Mouse (Mus musculus): ENCODE results near the gene Arhgap8. TPM values are rescaled to one million over a fixed set of nuclear protein-coding genes. Genes with fewer than 3 reads are reported as not detected.
A peak's percentile ranks its signal among the peaks of the same experiment; 100 is the strongest.

Arhgap8 gene
- 2.6 and 4.3 TPM in 2 replicates for polyA plus RNA-seq (2016; fragmentation: Nextera tagmentation; extraction: Ambion mirVana)

GRCm38 (mm10) chr15:84719791-84720190 is at the start of gene Arhgap8:
Gene Arhgap8, plus strand, starts transcription at chr15:84720052.
- Histone ChIP-seq H3K9me3 (no peaks in the 10 kb centered on the region), H3K4me1 (peaks cover 16% of the 10 kb centered on the region), H3K4me2 (replicated peaks) (peak within 1 kb of the TSS; percentile 58), H3K27ac (no peak within 1 kb of the TSS), H3K36me3 (no peaks in the 10 kb centered on the region), H3K9ac (no peak within 1 kb of the TSS), H3K27me3 (replicated peaks) (peaks cover 39% of the 10 kb centered on the region), H3K4me3 (peak within 1 kb of the TSS; percentile 22)
- ATAC-seq (ENCODE audit: low FRiP score, low read depth), result no peak
- WGBS, result 1% methylated on average over 24 of the region's 24 CpGs

DNA sequence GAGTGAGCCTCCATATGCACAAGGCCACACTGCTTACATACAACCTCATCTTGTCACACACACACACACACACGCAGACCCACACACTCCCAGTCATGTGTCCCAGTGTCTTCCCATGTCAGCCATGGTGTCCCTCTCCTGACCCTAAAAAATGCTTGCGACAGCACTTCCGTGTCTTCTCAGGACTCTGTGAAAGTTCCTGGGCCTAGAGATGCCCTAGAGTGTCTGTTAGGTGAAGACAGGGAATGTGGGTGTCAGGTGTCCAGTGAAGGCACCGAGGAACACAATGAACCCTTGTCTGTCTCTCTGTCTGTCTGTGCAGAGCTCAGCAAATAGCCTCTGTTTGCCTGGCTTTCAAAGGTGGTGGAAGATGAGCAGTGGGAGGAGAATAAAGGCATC is 49.2 kb upstream of the Arhgap8 start:
- ATAC-seq (ENCODE audit: low FRiP score, low read depth), result no peak
- no peaks in the 10 kb centered on the region for H3K9me3 ChIP-seq
- H3K4me1 ChIP-seq, result peaks cover 16% of the 10 kb centered on the region; the same call in 1 of the 2 replicates
- no peaks in the 10 kb centered on the region for H3K36me3 ChIP-seq
- peaks cover 4% of the 10 kb centered on the region; the same call in 1 of the 2 replicates for H3K27me3 ChIP-seq (replicated peaks)
- no peak overlapping the region for H3K4me2 ChIP-seq (replicated peaks)
- 84% methylated on average over 4 of the region's 4 CpGs for WGBS
- no peak overlapping the region for H3K4me3 ChIP-seq
- no peak overlapping the region for H3K27ac ChIP-seq
- H3K9ac ChIP-seq, result no peak overlapping the region

DNA sequence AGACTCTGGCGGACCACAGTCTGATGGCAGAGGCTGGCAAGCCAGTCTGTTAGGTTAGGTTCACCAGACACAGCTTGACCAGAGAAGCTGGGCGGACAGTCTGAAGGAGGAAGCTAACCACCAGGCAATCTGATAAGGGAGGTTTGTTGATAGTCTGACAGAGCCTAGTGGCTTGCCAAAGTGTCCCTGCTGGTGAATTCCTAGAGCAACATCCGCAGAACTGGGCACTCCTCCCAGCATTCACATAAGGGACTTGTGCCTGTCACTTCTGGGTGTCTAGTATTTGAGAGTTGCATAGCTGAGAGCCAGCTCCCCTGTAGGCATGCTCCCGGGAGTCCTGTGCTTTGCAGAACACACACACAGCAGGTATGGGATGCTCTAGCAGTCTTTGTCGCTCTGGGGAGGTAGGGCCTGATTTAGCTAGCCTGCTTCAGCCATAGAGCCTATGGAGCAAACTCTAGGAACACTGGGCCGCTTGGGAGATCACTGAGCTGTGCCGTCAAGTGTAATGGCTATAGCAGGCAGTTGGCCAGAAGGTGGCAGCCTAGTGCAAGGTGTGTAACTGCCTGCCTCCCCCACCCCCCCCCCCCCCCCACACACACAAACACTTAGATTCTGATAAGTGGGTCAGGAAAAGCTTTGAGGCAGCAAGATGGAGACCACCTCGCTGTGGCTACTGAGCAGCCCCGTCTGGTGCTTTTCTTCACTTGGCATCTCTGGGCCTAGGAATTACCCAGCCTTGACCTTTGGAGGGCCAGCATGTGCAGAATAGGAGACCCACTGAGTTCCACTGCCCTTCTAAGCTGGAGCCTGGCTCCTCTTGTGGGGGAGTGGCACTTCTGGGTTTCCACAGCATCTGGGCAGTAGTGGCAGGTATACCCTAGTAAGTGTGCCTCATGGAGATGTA is 48.2 kb upstream of the Arhgap8 start:
- H3K4me1 ChIP-seq, result peaks cover 7% of the 10 kb centered on the region; the same call in 1 of the 2 replicates
- no peak for ATAC-seq (ENCODE audit: low FRiP score, low read depth)
- H3K4me2 ChIP-seq (replicated peaks), result no peak overlapping the region
- H3K27me3 ChIP-seq (replicated peaks), result peaks cover 2% of the 10 kb centered on the region; the same call in 1 of the 2 replicates
- no peaks in the 10 kb centered on the region for H3K36me3 ChIP-seq
- H3K4me3 ChIP-seq, result no peak overlapping the region
- no peaks in the 10 kb centered on the region for H3K9me3 ChIP-seq
- no peak overlapping the region for H3K9ac ChIP-seq
- 52% methylated on average over 9 of the region's 9 CpGs for WGBS
- H3K27ac ChIP-seq, result no peak overlapping the region

- ATAC-seq (ENCODE audit: low FRiP score, low read depth), result no peak
- 83% methylated on average over 4 of the region's 4 CpGs for WGBS
- H3K4me1 ChIP-seq, result peaks cover 7% of the 10 kb centered on the region; the same call in 1 of the 2 replicates
- H3K4me3 ChIP-seq, result no peak overlapping the region
- no peak overlapping the region for H3K9ac ChIP-seq
- H3K9me3 ChIP-seq, result no peaks in the 10 kb centered on the region
- no peak overlapping the region for H3K27ac ChIP-seq
- H3K4me2 ChIP-seq (replicated peaks), result no peak overlapping the region
- no peaks in the 10 kb centered on the region for H3K36me3 ChIP-seq
- H3K27me3 ChIP-seq (replicated peaks), result no peaks in the 10 kb centered on the region
Observed at GRCm38 (mm10) chr15:84672308-84672615, 47.6 kb upstream of the Arhgap8 start.

DNA sequence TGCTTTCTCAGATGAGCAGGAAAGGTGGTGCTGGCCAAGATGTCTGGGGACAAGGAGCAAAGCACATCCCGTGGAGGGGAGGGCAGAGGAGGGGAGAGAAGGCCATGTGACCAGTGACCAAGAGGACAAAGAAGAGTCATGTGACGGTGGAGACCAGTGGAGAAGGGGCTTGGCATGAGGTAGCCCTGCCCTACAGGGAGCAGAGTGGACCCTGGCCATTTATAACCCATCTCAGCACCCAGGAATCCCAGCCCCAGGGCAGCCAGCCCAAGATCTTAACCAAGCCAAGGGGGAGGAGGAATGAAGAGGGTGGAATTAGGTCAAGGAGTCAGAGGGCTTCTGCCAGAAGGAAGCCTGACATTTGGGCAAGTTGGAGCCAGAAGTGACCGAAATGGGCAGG is 47.2 kb upstream of the Arhgap8 start:
- ATAC-seq (ENCODE audit: low FRiP score, low read depth), result no peak
- H3K9ac ChIP-seq, result no peak overlapping the region
- no peak overlapping the region for H3K4me2 ChIP-seq (replicated peaks)
- H3K27me3 ChIP-seq (replicated peaks), result no peaks in the 10 kb centered on the region
- no peak overlapping the region for H3K4me3 ChIP-seq
- WGBS, result 85% methylated on average over 3 of the region's 3 CpGs
- no peaks in the 10 kb centered on the region for H3K36me3 ChIP-seq
- H3K4me1 ChIP-seq, result peaks cover 7% of the 10 kb centered on the region; the same call in 1 of the 2 replicates
- H3K9me3 ChIP-seq, result no peaks in the 10 kb centered on the region
- no peak overlapping the region for H3K27ac ChIP-seq

- H3K9ac ChIP-seq, result no peak overlapping the region
- no peaks in the 10 kb centered on the region for H3K36me3 ChIP-seq
- H3K27me3 ChIP-seq (replicated peaks), result no peaks in the 10 kb centered on the region
- WGBS, result 73% methylated on average over 11 of the region's 11 CpGs
- H3K9me3 ChIP-seq, result no peaks in the 10 kb centered on the region
- H3K4me2 ChIP-seq (replicated peaks), result no peak overlapping the region
- no peak overlapping the region for H3K4me3 ChIP-seq
- H3K27ac ChIP-seq, result no peak overlapping the region
- ATAC-seq (ENCODE audit: low FRiP score, low read depth), result no peak
- H3K4me1 ChIP-seq, result 0 out of 2 replicates have a peak, but pooled peaks cover 4% of the 10 kb centered on the region
Observed at GRCm38 (mm10) chr15:84674329-84675067, 45.4 kb upstream of the Arhgap8 start.

DNA sequence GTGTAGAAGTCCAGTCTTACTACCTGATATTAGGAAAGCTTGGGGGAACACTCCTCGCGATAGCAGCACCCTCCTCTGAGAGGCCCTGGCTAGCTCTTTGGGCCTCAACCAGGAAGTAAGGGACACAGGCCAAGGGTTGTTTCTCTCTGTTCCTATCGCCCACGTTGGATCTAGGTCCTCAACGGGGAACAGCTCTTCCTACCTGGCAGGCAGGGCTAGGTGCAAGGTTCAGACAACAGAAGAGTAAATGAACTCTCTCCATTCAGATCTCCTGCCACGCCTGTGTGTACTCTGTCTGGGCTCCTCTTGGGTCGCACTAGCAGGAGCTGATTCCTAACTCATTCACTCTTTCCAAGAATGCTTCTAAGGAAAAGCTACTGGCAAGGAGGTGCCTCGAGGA is 44.5 kb upstream of the Arhgap8 start:
- Histone ChIP-seq H3K9me3 (no peaks in the 10 kb centered on the region), H3K36me3 (no peaks in the 10 kb centered on the region), H3K4me1 (peaks cover 1% of the 10 kb centered on the region; the same call in 1 of the 2 replicates), H3K27me3 (replicated peaks) (0 out of 2 replicates have a peak, but pooled peaks cover 3% of the 10 kb centered on the region), H3K27ac (no peak overlapping the region), H3K4me3 (no peak overlapping the region), H3K4me2 (replicated peaks) (no peak overlapping the region), H3K9ac (no peak overlapping the region)
- 76% methylated on average over 8 of the region's 8 CpGs for WGBS
- no peak for ATAC-seq (ENCODE audit: low FRiP score, low read depth)

DNA sequence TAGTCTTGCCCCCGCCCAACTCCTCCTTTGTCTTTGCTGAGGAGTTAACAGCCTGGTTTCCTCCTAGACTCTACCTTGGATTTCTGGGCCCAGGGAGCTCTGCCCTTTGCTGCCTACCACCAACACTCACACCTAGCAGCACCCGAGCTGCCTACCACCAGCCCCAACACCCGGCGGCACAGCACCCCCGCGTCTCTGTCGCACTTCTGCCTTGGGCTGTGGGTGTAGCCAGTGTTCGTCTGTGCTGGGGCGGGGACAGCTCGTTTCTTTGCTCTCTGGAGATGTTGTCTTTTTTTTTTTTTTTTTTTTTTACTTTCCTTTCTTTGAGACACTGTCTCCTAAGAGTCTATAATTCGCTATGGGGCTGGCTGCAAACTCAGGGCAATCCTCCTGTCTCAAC is 41.9 kb upstream of the Arhgap8 start:
- peaks cover 25% of the 10 kb centered on the region for H3K27me3 ChIP-seq (replicated peaks)
- no peaks in the 10 kb centered on the region for H3K36me3 ChIP-seq
- no peak for ATAC-seq (ENCODE audit: low FRiP score, low read depth)
- 66% methylated on average over 11 of the region's 11 CpGs for WGBS
- no peak overlapping the region for H3K9ac ChIP-seq
- no peak overlapping the region for H3K4me3 ChIP-seq
- H3K27ac ChIP-seq, result no peak overlapping the region
- H3K4me1 ChIP-seq, result peaks cover 22% of the 10 kb centered on the region
- H3K9me3 ChIP-seq, result no peaks in the 10 kb centered on the region
- no peak overlapping the region for H3K4me2 ChIP-seq (replicated peaks)

DNA sequence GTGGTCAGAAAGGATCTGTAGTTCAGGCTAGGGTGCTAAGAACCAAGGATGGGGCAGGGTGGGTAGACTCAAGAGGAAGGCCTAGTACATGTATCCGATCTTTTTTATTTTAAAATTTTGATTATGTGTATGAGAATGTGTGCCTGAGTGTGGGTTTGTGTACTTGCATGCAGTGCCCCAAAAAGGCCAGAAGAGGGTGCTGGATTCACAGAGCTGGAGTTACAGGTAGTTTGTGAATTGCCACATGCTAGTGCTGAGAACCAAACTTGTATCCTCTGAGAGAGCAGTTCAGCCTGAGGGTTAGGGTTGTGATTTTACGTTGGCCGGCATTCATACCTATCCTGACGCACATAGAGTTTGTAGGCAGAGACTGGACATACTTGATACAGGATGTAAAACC is 40.8 kb upstream of the Arhgap8 start:
- Histone ChIP-seq H3K4me1 (peaks cover 25% of the 10 kb centered on the region), H3K36me3 (no peaks in the 10 kb centered on the region), H3K9me3 (no peaks in the 10 kb centered on the region), H3K4me2 (replicated peaks) (no peak overlapping the region), H3K27me3 (replicated peaks) (peaks cover 25% of the 10 kb centered on the region), H3K4me3 (no peak overlapping the region), H3K9ac (no peak overlapping the region), H3K27ac (no peak overlapping the region)
- no peak for ATAC-seq (ENCODE audit: low FRiP score, low read depth)
- WGBS, result 94% methylated on average over 4 of the region's 4 CpGs

DNA sequence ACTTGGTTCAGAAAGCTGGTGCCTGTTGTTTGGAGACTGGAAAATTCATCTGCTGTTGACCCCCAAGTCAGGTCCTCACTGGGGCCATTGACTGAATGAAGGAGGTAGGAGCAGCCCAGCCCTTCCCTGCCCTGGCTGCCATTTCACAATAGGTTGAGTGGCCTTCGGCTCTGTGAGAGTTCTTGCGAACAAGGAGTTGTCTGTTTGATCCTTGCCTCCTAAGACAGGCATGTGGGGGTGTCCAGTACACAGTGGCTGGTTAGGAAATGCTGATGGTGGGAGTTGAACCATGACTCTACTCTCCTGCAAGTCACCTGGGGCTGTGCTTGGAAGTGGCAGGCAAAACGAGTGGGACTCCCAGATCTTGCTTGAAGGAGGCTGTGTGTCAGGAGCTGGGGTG is 40.1 kb upstream of the Arhgap8 start:
- Histone ChIP-seq H3K27me3 (replicated peaks) (peaks cover 25% of the 10 kb centered on the region), H3K36me3 (no peaks in the 10 kb centered on the region), H3K4me3 (no peak overlapping the region), H3K4me1 (peaks cover 25% of the 10 kb centered on the region), H3K4me2 (replicated peaks) (0 out of 2 replicates have a peak overlapping the region, but pooled peaks have one; percentile 98), H3K9ac (no peak overlapping the region), H3K27ac (no peak overlapping the region), H3K9me3 (no peaks in the 10 kb centered on the region)
- 72% methylated on average over 3 of the region's 3 CpGs for WGBS
- ATAC-seq (ENCODE audit: low FRiP score, low read depth), result no peak

GRCm38 (mm10) chr15:84680545-84681454 is 39.1 kb upstream of the Arhgap8 start:
- Histone ChIP-seq H3K4me2 (replicated peaks) (peak overlapping the region; percentile 98), H3K4me1 (peaks cover 29% of the 10 kb centered on the region), H3K4me3 (peak overlapping the region; percentile 58), H3K27ac (no peak overlapping the region), H3K36me3 (no peaks in the 10 kb centered on the region), H3K27me3 (replicated peaks) (peaks cover 25% of the 10 kb centered on the region), H3K9me3 (no peaks in the 10 kb centered on the region), H3K9ac (peak overlapping the region; percentile 65)
- WGBS, result under 1% methylated on average over 61 of the region's 77 CpGs
- ATAC-seq (ENCODE audit: low FRiP score, low read depth), result peak; percentile 67
